8 mouse cellular contexts compared by ENCODE assay signal in the genomic region with DNA sequence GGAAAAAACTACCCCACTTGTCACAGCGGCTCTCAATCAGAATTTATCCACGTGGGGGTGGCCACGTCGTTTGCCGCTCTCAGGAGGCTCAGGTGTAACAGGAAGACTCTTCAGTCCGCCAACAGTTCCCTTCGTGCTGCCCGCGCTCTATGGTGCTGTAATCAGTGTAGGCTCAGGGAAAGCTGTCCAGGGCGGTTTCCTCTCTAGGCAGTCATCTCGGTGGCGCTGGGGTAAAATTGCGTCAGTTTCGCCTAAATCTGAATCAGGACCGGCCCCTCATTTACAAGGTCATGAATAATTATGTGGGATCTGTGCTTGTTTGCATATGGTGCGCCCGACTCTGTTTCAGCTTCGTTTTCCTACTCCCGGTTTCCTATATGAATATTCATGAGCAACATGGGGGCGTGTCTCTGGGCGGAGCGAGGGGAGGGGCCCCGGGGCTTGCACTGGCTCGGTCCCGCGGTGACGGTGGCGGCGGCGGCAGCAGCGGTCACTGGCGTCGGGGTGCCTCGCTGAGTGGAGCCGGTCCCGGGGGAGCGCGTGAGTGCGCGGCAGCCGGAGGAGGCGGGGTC. TPM values are rescaled to one million over a fixed set of nuclear protein-coding genes. Genes with fewer than 3 reads are reported as not detected.
DNase-seq lines count a peak whose midpoint lies in the region; ATAC-seq and TF ChIP-seq lines count a peak whose summit lies in the region.

A gene (plus strand): TSS at position 427 of the 572 bp plus-strand sequence.

- H3K4me3 ChIP-seq in C2C12 (ENCODE audit: insufficient read depth, poor library complexity, severe bottlenecking) = peak within 1 kb of the TSS; percentile 44
- peak within 1 kb of the TSS; percentile 69 for H3K4me3 ChIP-seq in erythroblast, embryonic 14.5 days (replicated peaks)
- peak within 1 kb of the TSS; percentile 78 for H3K4me3 ChIP-seq in heart, embryonic 11.5 days (ENCODE audit: low read depth, low read length)
- H3K4me3 ChIP-seq in kidney, embryonic 16.5 days (ENCODE audit: low read length) = peak within 1 kb of the TSS; percentile 72
- peak within 1 kb of the TSS; percentile 64 for H3K4me3 ChIP-seq in liver, adult 2 months (ENCODE audit: insufficient read depth, low read depth, low read length)
- peak within 1 kb of the TSS; percentile 77 for H3K4me3 ChIP-seq in myocyte

- H3K4me2 ChIP-seq in heart, embryonic 11.5 days = peak within 1 kb of the TSS; percentile 78
- H3K4me2 ChIP-seq in kidney, embryonic 16.5 days (replicated peaks; ENCODE audit: low read depth, low read length) = peak within 1 kb of the TSS; percentile 74
- peak within 1 kb of the TSS; percentile 89 for H3K4me2 ChIP-seq in myocyte (ENCODE audit: low read depth)

- no peaks in the 10 kb centered on the region for H3K27me3 ChIP-seq in C2C12 (ENCODE audit: control insufficient read depth, insufficient read depth, insufficient read length)
- H3K27me3 ChIP-seq in erythroblast, embryonic 14.5 days (ENCODE audit: control insufficient read depth) = peaks cover 40% of the 10 kb centered on the region
- H3K27me3 ChIP-seq in heart, embryonic 11.5 days (ENCODE audit: control insufficient read depth, insufficient read depth, low read length) = no peaks in the 10 kb centered on the region
- no peaks in the 10 kb centered on the region for H3K27me3 ChIP-seq in kidney, embryonic 16.5 days (ENCODE audit: insufficient read depth, low read length)
- H3K27me3 ChIP-seq in liver, adult 2 months (ENCODE audit: control insufficient read depth, insufficient read depth, low read length) = no peaks in the 10 kb centered on the region
- H3K27me3 ChIP-seq in myocyte (ENCODE audit: control insufficient read depth, insufficient read depth, insufficient read length) = no peaks in the 10 kb centered on the region
- no peaks in the 10 kb centered on the region for H3K27me3 ChIP-seq in splenic B cell, adult 2 months (ENCODE audit: control insufficient read depth, insufficient read depth, low read length, poor library complexity, severe bottlenecking)

- peak within 1 kb of the TSS; percentile 84 for H3K9ac ChIP-seq in heart, embryonic 11.5 days (ENCODE audit: low read depth, low read length)
- H3K9ac ChIP-seq in kidney, embryonic 16.5 days (replicated peaks; ENCODE audit: low read length) = peak within 1 kb of the TSS; percentile 81
- H3K9ac ChIP-seq in liver, adult 2 months (ENCODE audit: low read depth, low read length) = peak within 1 kb of the TSS; percentile 82

- DNase-seq in brain, embryonic 14.5 days (ENCODE audit: low read depth) = peak; percentile 97
- DNase-seq in liver, adult 2 months (ENCODE audit: extremely low read depth, low read depth, low spot score) = peak; percentile 98
- DNase-seq in splenic B cell, adult 2 months (ENCODE audit: low read depth, low spot score) = peak; percentile 97

- TF ChIP-seq POLR2A in brain, embryonic 14.5 days (IDR thresholded peaks at IDR 0.05; ENCODE audit: borderline replicate concordance, extremely low read depth, insufficient read depth, insufficient read length, poor library complexity, severe bottlenecking) = peak; percentile 70
- TF ChIP-seq POLR2A in liver, adult 2 months (IDR thresholded peaks at IDR 0.05; ENCODE audit: extremely low read depth, insufficient read depth, low read length) = 0 out of 2 replicates have a peak, but pooled peaks have one; percentile 39
- TF ChIP-seq POLR2A in myocyte (IDR thresholded peaks at IDR 0.05; ENCODE audit: insufficient read length, low read depth) = peak; percentile 75

- H3K79me2 ChIP-seq in C2C12 (ENCODE audit: control insufficient read depth, insufficient read depth) (peaks cover 31% of the 10 kb centered on the region), myocyte (ENCODE audit: control insufficient read depth, insufficient read depth) (peaks cover 34% of the 10 kb centered on the region)
- peaks cover 5% of the 10 kb centered on the region; the same call in 1 of the 2 replicates for H3K79me2 ChIP-seq in liver, adult 2 months (ENCODE audit: control insufficient read depth, insufficient read depth, low read length)

- peak within 1 kb of the TSS; percentile 73 for H3ac ChIP-seq in C2C12 (ENCODE audit: control insufficient read depth, insufficient read length, low read depth)
- H3ac ChIP-seq in myocyte (ENCODE audit: control insufficient read depth, insufficient read length) = peak within 1 kb of the TSS; percentile 71

- no peaks in the 10 kb centered on the region for H3K9me3 ChIP-seq in erythroblast, embryonic 14.5 days (ENCODE audit: control insufficient read depth, low read length)
- H3K9me3 ChIP-seq in heart, embryonic 11.5 days (replicated peaks; ENCODE audit: control insufficient read depth, low read length) = no peaks in the 10 kb centered on the region
- no peaks in the 10 kb centered on the region for H3K9me3 ChIP-seq in kidney, embryonic 16.5 days (ENCODE audit: low read length)

- under 1% methylated on average over 42 of the region's 42 CpGs for WGBS in heart, embryonic 11.5 days (ENCODE audit: insufficient replicate concordance)
- WGBS in kidney, embryonic 16.5 days = under 1% methylated on average over 42 of the region's 42 CpGs
- under 1% methylated on average over 42 of the region's 42 CpGs for WGBS in liver, adult 2 months

- H3K36me3 ChIP-seq in C2C12 (ENCODE audit: control insufficient read depth, insufficient read depth) = peaks cover 55% of the 10 kb centered on the region
- H3K36me3 ChIP-seq in erythroblast, embryonic 14.5 days (ENCODE audit: control insufficient read depth) = peaks cover 52% of the 10 kb centered on the region
- peaks cover 19% of the 10 kb centered on the region for H3K36me3 ChIP-seq in heart, embryonic 11.5 days (ENCODE audit: control insufficient read depth, insufficient read depth, low read length)
- peaks cover 47% of the 10 kb centered on the region for H3K36me3 ChIP-seq in kidney, embryonic 16.5 days (ENCODE audit: insufficient read depth, low read length)
- H3K36me3 ChIP-seq in liver, adult 2 months (ENCODE audit: control insufficient read depth, insufficient read depth, low read length) = peaks cover 17% of the 10 kb centered on the region; the same call in 1 of the 2 replicates
- H3K36me3 ChIP-seq in myocyte (ENCODE audit: control insufficient read depth, insufficient read depth) = peaks cover 32% of the 10 kb centered on the region
- H3K36me3 ChIP-seq in splenic B cell, adult 2 months (ENCODE audit: control insufficient read depth, insufficient read depth, low read length, poor library complexity, severe bottlenecking) = no peaks in the 10 kb centered on the region; the same call in 1 of the 2 replicates

- H3K4me1 ChIP-seq in erythroblast, embryonic 14.5 days (ENCODE audit: control insufficient read depth) = peaks cover 50% of the 10 kb centered on the region
- peaks cover 28% of the 10 kb centered on the region for H3K4me1 ChIP-seq in heart, embryonic 11.5 days (ENCODE audit: control insufficient read depth, insufficient read depth, low read length)
- peaks cover 45% of the 10 kb centered on the region for H3K4me1 ChIP-seq in kidney, embryonic 16.5 days (ENCODE audit: insufficient read depth, low read length)
- peaks cover 5% of the 10 kb centered on the region for H3K4me1 ChIP-seq in liver, adult 2 months (ENCODE audit: control insufficient read depth, insufficient read depth, low read length)

- peak; percentile 75 for ATAC-seq in heart, embryonic 11.5 days (replicated peaks; ENCODE audit: insufficient number of reproducible peaks, low FRiP score, low TSS enrichment)
- ATAC-seq in kidney, embryonic 16.5 days (ENCODE audit: low FRiP score, low TSS enrichment) = peak; percentile 87

- H3K27ac ChIP-seq in heart, embryonic 11.5 days (ENCODE audit: low read depth, low read length) = peak within 1 kb of the TSS; percentile 87
- H3K27ac ChIP-seq in kidney, embryonic 16.5 days (ENCODE audit: low read length) = peak within 1 kb of the TSS; percentile 95
- peak within 1 kb of the TSS; percentile 47 for H3K27ac ChIP-seq in liver, adult 2 months (replicated peaks; ENCODE audit: insufficient read depth, low read depth, low read length)

- peaks cover 25% of the 10 kb centered on the region for H3K79me3 ChIP-seq in C2C12 (ENCODE audit: low read depth)

- no peak for TF ChIP-seq CTCF in C2C12 (IDR thresholded peaks at IDR 0.05; ENCODE audit: control insufficient read depth, insufficient read depth, insufficient read length)
- no peak for TF ChIP-seq CTCF in brain, embryonic 14.5 days (IDR thresholded peaks at IDR 0.05; ENCODE audit: borderline replicate concordance, extremely low read depth, insufficient read depth, insufficient read length)
- TF ChIP-seq CTCF in liver, adult 2 months (IDR thresholded peaks at IDR 0.05; ENCODE audit: low read depth, low read length) = no peak

TF ChIP-seq in C2C12, 6 proteins besides CTCF, POLR2A, EP300 and RAD21:
- TF ChIP-seq MYOD1 (IDR thresholded peaks at IDR 0.05; ENCODE audit: control insufficient read depth, insufficient read length, low read depth) (no peak), MYOG (IDR thresholded peaks at IDR 0.05; ENCODE audit: control insufficient read depth, extremely low read depth, insufficient read length) (no peak), FOSL1 (IDR thresholded peaks at IDR 0.05; ENCODE audit: insufficient read depth, low read length, poor library complexity, severe bottlenecking) (no peak), MAX (IDR thresholded peaks at IDR 0.05) (no peak), USF1 (IDR thresholded peaks at IDR 0.05; ENCODE audit: low read depth) (no peak), CEBPB (IDR thresholded peaks at IDR 0.05; ENCODE audit: low read depth) (peak; percentile 86)
TF ChIP-seq in C2C12: peak in this region for 1.

TF ChIP-seq in myocyte, 11 proteins besides CTCF, POLR2A, EP300 and RAD21 (continues in another document):
- no peak for TF ChIP-seq MAX (IDR thresholded peaks at IDR 0.05; ENCODE audit: low read depth)
- no peak for TF ChIP-seq TCF3 (IDR thresholded peaks at IDR 0.05; ENCODE audit: insufficient read length, low read depth)
- TF ChIP-seq MYOG (IDR thresholded peaks at IDR 0.05; ENCODE audit: control insufficient read depth in 1 of 3, insufficient read depth in 1 of 3, insufficient read length in 2 of 3, low read depth in 2 of 3) = peak in 1 of 3 experiments; percentile 4
- TF ChIP-seq E2F4 (IDR thresholded peaks at IDR 0.05; ENCODE audit: insufficient read depth) = peak; percentile 3
- TF ChIP-seq MYOD1 (IDR thresholded peaks at IDR 0.05; ENCODE audit: control insufficient read depth in 1 of 3, insufficient read length in 2 of 3, low read depth in 2 of 3) = peak in 1 of 3 experiments; percentile 33
- TF ChIP-seq SRF (IDR thresholded peaks at IDR 0.05; ENCODE audit: control insufficient read depth, insufficient read length, low read depth) = peak; percentile 6
- no peak for TF ChIP-seq USF1 (IDR thresholded peaks at IDR 0.05; ENCODE audit: low read depth)

RNA-seq across cellular contexts. Expression of the gene that starts here (rescaled TPM):
- polyA plus RNA-seq in C2C12 (2012; fragmentation: generic; extraction: Trizol) (58.6 TPM), myocyte (2012; fragmentation: generic; extraction: Trizol) (84.0 TPM)
- polyA plus RNA-seq in brain, embryonic 14.5 days (2012; rRNA removed) = 44.0 and 57.0 TPM in 2 replicates
- polyA plus RNA-seq in erythroblast, embryonic 14.5 days (2012) = 0.11 and 0.17 TPM in 2 replicates
- polyA plus RNA-seq in heart, embryonic 11.5 days (2014; fragmentation: Nextera tagmentation; extraction: Ambion mirVana) = 7.0 TPM in 2 replicates
- polyA plus RNA-seq in kidney, embryonic 16.5 days (2015; fragmentation: Nextera tagmentation; extraction: Ambion mirVana) = 34.2 and 40.6 TPM in 2 replicates
- total RNA-seq in liver, adult 2 months (2014; rRNA removed) = 13.2 and 15.0 TPM in 2 replicates
- polyA plus RNA-seq in liver, adult 2 months (2012; rRNA removed) = 12.3 and 13.4 TPM in 2 replicates

Comparison
In these comparisons a context has a peak if more than half of its experiments do, and no peak if none do; other contexts are left out.
1. Peak in every context shown above with its lines: DNase-seq, ATAC-seq, H3K4me3 ChIP-seq and H3K27ac ChIP-seq.